Mouse (Mus musculus) limb, embryonic 11.5 days (tissue): Measurements from ENCODE around the gene Scarf2. TPM values are rescaled to one million over a fixed set of nuclear protein-coding genes. Genes with fewer than 3 reads are reported as not detected.

Experiments used
- ATAC-seq: fragments of 200-750 bp; cut with Nextera tagmentation; 2 replicates; pipeline ENCODE4 v1.8.0; 2017; ENCODE audit warnings: low read depth; ENCODE audit not compliant: insufficient number of reproducible peaks, low FRiP score, low TSS enrichment
- DNase-seq: peaks from one replicate; pipeline ENCODE4 v3.0.0-alpha.2; 2015; ENCODE audit warnings: low spot score
- H3K27ac ChIP-seq: fragments of 300-500 bp; sonication (generic); replicated peaks from 2 replicates; pipeline ENCODE4 v1.5.1; 2014; ENCODE audit warnings: low read depth, mild to moderate bottlenecking, low read length
- H3K27me3 ChIP-seq: fragments of 300-500 bp; sonication (generic); 2 replicates; pipeline ENCODE4 v1.6.1; 2014; ENCODE audit warnings: mild to moderate bottlenecking, low read length, mixed read lengths; ENCODE audit not compliant: control insufficient read depth, insufficient read depth
- H3K36me3 ChIP-seq: fragments of 300-500 bp; sonication (generic); 2 replicates; pipeline ENCODE4 v1.6.1; 2014; ENCODE audit warnings: mild to moderate bottlenecking, low read length, moderate library complexity, mixed read lengths; ENCODE audit not compliant: control insufficient read depth, insufficient read depth
- H3K4me1 ChIP-seq: fragments of 300-500 bp; sonication (generic); 2 replicates; pipeline ENCODE4 v1.6.1; 2014; ENCODE audit warnings: low read length, mixed read lengths; ENCODE audit not compliant: control insufficient read depth, insufficient read depth
- H3K4me2 ChIP-seq: fragments of 300-500 bp; sonication (generic); 2 replicates; pipeline ENCODE4 v1.6.1; 2014; ENCODE audit warnings: low read depth, mild to moderate bottlenecking, moderate library complexity; ENCODE audit not compliant: severe bottlenecking
- H3K4me3 ChIP-seq: fragments of 300-500 bp; sonication (generic); 2 replicates; pipeline ENCODE4 v1.5.1; 2014; ENCODE audit warnings: low read depth, low read length
- H3K9ac ChIP-seq: fragments of 300-500 bp; sonication (generic); 2 replicates; pipeline ENCODE4 v1.6.1; 2014; ENCODE audit warnings: mild to moderate bottlenecking, low read length
- H3K9me3 ChIP-seq: fragments of 300-500 bp; sonication (generic); 2 replicates; pipeline ENCODE4 v1.6.1; 2016; ENCODE audit warnings: low read length; ENCODE audit not compliant: control insufficient read depth
- WGBS: fragments of 180-500 bp; shearing (Covaris S2); extraction: QIAGEN DNeasy Blood & Tissue Kit; methylation state at CpG from one replicate; pipeline ENCODE4 v1.1.7; 2014; 5-methylcytosine and 5-hydroxymethylcytosine counted together
- polyA plus RNA-seq: library from polyadenylated mRNA; unstranded; fragments of >200 nt; fragmentation: Nextera tagmentation; extraction: Ambion mirVana; gene quantifications from 2 replicates; pipeline ENCODE4 v1.2.1, GENCODE M21; 2014

Scarf2 gene
- polyA plus RNA-seq, 1 experiment from 2014 or later: 23.4 TPM

DNA sequence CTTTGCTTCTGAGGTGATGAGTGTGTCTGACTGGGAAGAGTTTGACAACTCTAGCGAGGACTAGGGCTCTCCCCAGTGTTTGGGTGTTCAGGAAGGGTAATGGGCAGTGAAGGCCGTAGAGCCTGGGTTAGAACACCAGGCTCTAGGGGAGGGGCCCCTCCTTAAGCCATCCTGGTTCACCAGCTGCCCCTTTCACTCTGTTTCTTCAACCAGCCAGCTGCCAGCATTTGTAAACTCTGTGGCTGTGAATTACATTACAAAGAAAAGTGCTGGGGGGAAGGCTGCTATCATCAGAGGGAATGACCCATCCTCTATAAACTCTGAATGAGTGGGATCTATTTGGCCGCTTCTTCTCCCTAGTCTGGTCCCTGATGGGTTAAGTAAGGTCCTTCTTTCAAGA, 4.4 kb upstream of the Scarf2 start:
- Histone ChIP-seq H3K36me3 (peaks cover 7% of the 10 kb centered on the region; the same call in 1 of the 2 replicates), H3K4me1 (0 out of 2 replicates have a peak, but pooled peaks cover 2% of the 10 kb centered on the region), H3K4me2 (no peak overlapping the region), H3K27ac (no peak overlapping the region), H3K4me3 (no peak overlapping the region), H3K9ac (no peak overlapping the region), H3K9me3 (no peaks in the 10 kb centered on the region), H3K27me3 (no peaks in the 10 kb centered on the region)
- 71% methylated on average over 3 of the region's 3 CpGs for WGBS
- ATAC-seq (no peak), DNase-seq (no peak)

DNA sequence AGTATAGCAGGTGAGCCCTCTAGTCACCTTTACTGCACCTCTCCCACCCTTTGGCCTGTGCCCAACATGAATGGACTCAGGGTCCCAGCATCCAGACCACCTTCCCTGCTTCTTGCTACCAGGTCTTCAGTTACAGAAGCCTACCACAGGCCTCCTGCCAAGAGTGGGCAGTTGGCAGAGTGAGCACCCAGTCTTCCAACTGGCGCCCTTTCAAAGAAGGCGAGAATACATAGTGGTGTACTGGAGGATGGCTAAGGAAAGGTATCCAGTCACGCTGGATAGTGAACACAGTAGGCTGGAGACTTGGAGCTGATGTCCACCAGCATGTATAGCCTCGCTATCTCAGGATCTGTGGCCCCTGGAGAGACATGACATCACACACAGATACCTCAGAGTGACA, 3.0 kb upstream of the Scarf2 start:
- no peaks in the 10 kb centered on the region for H3K9me3 ChIP-seq
- peaks cover 6% of the 10 kb centered on the region; the same call in 1 of the 2 replicates for H3K36me3 ChIP-seq
- H3K9ac ChIP-seq: no peak overlapping the region
- WGBS: 86% methylated on average over 4 of the region's 4 CpGs
- no peak for DNase-seq
- peaks cover 8% of the 10 kb centered on the region for H3K4me1 ChIP-seq
- no peak overlapping the region for H3K4me2 ChIP-seq
- no peak overlapping the region for H3K4me3 ChIP-seq
- no peak for ATAC-seq
- no peaks in the 10 kb centered on the region for H3K27me3 ChIP-seq
- H3K27ac ChIP-seq: no peak overlapping the region

DNA sequence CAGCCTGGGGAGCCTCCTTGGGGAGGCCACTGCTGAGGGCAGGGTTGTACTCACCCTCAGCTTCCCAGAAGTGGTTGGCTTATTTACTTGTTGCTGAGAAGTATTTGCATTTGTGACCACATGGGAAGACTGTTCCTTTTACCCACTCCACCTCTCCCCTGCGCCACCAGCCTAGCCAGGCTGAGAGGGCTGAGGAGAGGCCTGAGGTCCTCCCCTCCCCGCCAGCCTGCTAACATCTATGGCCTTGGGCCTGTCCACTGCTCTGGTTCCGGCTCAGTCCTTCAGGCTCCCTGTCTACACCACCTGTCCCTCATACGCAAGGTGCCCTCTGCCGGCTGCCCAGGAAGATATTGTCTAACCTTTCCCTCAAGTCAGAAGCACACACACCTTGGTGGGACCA, 1.4 kb upstream of the Scarf2 start:
- Histone ChIP-seq H3K27ac (no peak overlapping the region), H3K4me1 (peaks cover 18% of the 10 kb centered on the region), H3K4me3 (no peak overlapping the region), H3K27me3 (no peaks in the 10 kb centered on the region), H3K36me3 (peaks cover 3% of the 10 kb centered on the region; the same call in 1 of the 2 replicates), H3K9ac (no peak overlapping the region), H3K4me2 (no peak overlapping the region), H3K9me3 (no peaks in the 10 kb centered on the region)
- no peak for ATAC-seq
- DNase-seq: no peak
- WGBS: 53% methylated on average over 5 of the region's 5 CpGs

GRCm38 (mm10) chr16:17796519-17796918, 563 bp upstream of the Scarf2 start:
- Histone ChIP-seq H3K4me2 (peak overlapping the region; percentile 82), H3K9me3 (no peaks in the 10 kb centered on the region), H3K27me3 (peaks cover 4% of the 10 kb centered on the region; the same call in 1 of the 2 replicates), H3K27ac (peak overlapping the region; percentile 92), H3K4me1 (peaks cover 22% of the 10 kb centered on the region), H3K9ac (peak overlapping the region; percentile 94), H3K4me3 (peak overlapping the region; percentile 81), H3K36me3 (peaks cover 3% of the 10 kb centered on the region; the same call in 1 of the 2 replicates)
- no peak for ATAC-seq
- no peak for DNase-seq

DNA sequence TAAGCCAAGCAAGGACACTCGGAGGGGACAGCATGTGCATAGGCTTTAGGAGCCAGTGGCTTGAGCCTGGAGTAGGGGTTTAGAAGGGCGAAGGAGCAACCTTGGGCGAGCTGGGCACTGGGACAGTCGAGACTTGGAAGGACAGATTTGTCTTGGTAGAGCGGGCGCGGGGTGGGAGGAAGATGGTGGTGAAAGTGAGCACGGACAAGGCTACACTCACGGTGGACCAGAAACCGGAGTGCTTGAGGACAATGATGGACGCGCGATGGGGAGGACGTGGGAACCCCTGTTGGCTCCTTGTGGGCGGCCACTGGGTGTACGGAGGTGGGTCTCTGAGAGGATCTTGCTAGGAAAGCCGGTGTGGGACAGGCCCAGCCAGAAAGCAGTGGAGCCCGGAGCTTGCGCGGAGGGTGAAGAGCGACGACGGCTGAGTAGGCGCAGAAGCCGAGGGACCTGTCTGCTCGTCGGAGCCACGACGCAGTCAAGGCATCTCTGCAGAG, 780 bp downstream of the Scarf2 start:
- peak overlapping the region; percentile 81 for H3K4me3 ChIP-seq
- WGBS: 3% methylated on average over 29 of the region's 29 CpGs
- peak overlapping the region; percentile 94 for H3K9ac ChIP-seq
- peaks cover 32% of the 10 kb centered on the region for H3K4me1 ChIP-seq
- peak overlapping the region; percentile 92 for H3K27ac ChIP-seq
- peaks cover 15% of the 10 kb centered on the region for H3K27me3 ChIP-seq
- peak overlapping the region; percentile 82 for H3K4me2 ChIP-seq
- H3K36me3 ChIP-seq: peaks cover under 1% of the 10 kb centered on the region; the same call in 1 of the 2 replicates
- ATAC-seq (peak; percentile 21; the same call in 1 of the 2 replicates), DNase-seq (peak; percentile 73)
- no peaks in the 10 kb centered on the region for H3K9me3 ChIP-seq

- Histone ChIP-seq H3K4me2 (peak overlapping the region; percentile 82), H3K4me1 (peaks cover 39% of the 10 kb centered on the region), H3K9ac (peak overlapping the region; percentile 94), H3K4me3 (peak overlapping the region; percentile 81), H3K27ac (peak overlapping the region; percentile 92), H3K27me3 (peaks cover 21% of the 10 kb centered on the region), H3K9me3 (no peaks in the 10 kb centered on the region), H3K36me3 (peaks cover 2% of the 10 kb centered on the region)
- 2% methylated on average over 35 of the region's 45 CpGs for WGBS
- ATAC-seq (peak; percentile 52), DNase-seq (peak; percentile 84)
Measured at GRCm38 (mm10) chr16:17798321-17799180, 1.5 kb downstream of the Scarf2 start.

- Histone ChIP-seq H3K27me3 (peaks cover 23% of the 10 kb centered on the region), H3K27ac (no peak overlapping the region), H3K4me3 (peak overlapping the region; percentile 81; the same call in 1 of the 2 replicates), H3K4me2 (peak overlapping the region; percentile 82; the same call in 1 of the 2 replicates), H3K9ac (no peak overlapping the region), H3K9me3 (no peaks in the 10 kb centered on the region), H3K4me1 (peaks cover 49% of the 10 kb centered on the region), H3K36me3 (peaks cover 6% of the 10 kb centered on the region)
- DNase-seq (no peak), ATAC-seq (no peak)
Measured at GRCm38 (mm10) chr16:17799584-17799983, 2.5 kb downstream of the Scarf2 start.

GRCm38 (mm10) chr16:17801777-17802455, 4.8 kb downstream of the Scarf2 start:
- Histone ChIP-seq H3K4me3 (no peak overlapping the region), H3K27me3 (peaks cover 28% of the 10 kb centered on the region), H3K27ac (no peak overlapping the region), H3K4me2 (peak overlapping the region; percentile 50; the same call in 1 of the 2 replicates), H3K9ac (no peak overlapping the region), H3K4me1 (peaks cover 68% of the 10 kb centered on the region), H3K9me3 (no peaks in the 10 kb centered on the region), H3K36me3 (peaks cover 6% of the 10 kb centered on the region)
- DNase-seq (peak; percentile 35), ATAC-seq (no peak)
- 7% methylated on average over 7 of the region's 7 CpGs for WGBS
